Mouse (Mus musculus) neural tube, embryonic 13.5 days (tissue): ENCODE measurements around the gene Cd28. TPM values are rescaled to one million over a fixed set of nuclear protein-coding genes. Genes with fewer than 3 reads are reported as not detected.

ENCODE experiments used
- ATAC-seq: fragments of 200-750 bp; cut with Nextera tagmentation; 2 replicates; pipeline ENCODE4 v1.8.0; 2017; ENCODE audit warnings: low read depth, mild to moderate bottlenecking, moderate TSS enrichment, moderate library complexity
- H3K27ac ChIP-seq: fragments of 300-500 bp; sonication (generic); replicated peaks from 2 replicates; pipeline ENCODE4 v1.5.1; 2015; ENCODE audit warnings: moderate library complexity, mild to moderate bottlenecking, inconsistent platforms
- H3K27me3 ChIP-seq: fragments of 300-500 bp; sonication (generic); 2 replicates; pipeline ENCODE4 v1.6.1; 2015; ENCODE audit warnings: mild to moderate bottlenecking, inconsistent platforms
- H3K36me3 ChIP-seq: fragments of 300-500 bp; sonication (generic); 2 replicates; pipeline ENCODE4 v1.6.1; 2015; ENCODE audit warnings: mild to moderate bottlenecking, inconsistent platforms
- H3K4me1 ChIP-seq: fragments of 300-500 bp; sonication (generic); replicated peaks from 2 replicates; pipeline ENCODE4 v1.6.1; 2015; ENCODE audit warnings: inconsistent platforms
- H3K4me2 ChIP-seq: fragments of 300-500 bp; sonication (generic); 2 replicates; pipeline ENCODE4 v1.6.1; 2015; ENCODE audit warnings: inconsistent platforms, mild to moderate bottlenecking, moderate library complexity
- H3K4me3 ChIP-seq: fragments of 300-500 bp; sonication (generic); 2 replicates; pipeline ENCODE4 v1.5.1; 2015; ENCODE audit warnings: mild to moderate bottlenecking, inconsistent platforms
- H3K9ac ChIP-seq: fragments of 300-500 bp; sonication (generic); 2 replicates; pipeline ENCODE4 v1.6.1; 2015; ENCODE audit warnings: moderate library complexity, mild to moderate bottlenecking, inconsistent platforms
- H3K9me3 ChIP-seq: fragments of 300-500 bp; sonication (generic); 2 replicates; pipeline ENCODE4 v1.6.1; 2016; ENCODE audit warnings: inconsistent platforms
- WGBS: fragments of 180-500 bp; shearing (Covaris S2); methylation state at CpG from one replicate; pipeline ENCODE4 v1.1.7; 2015; 5-methylcytosine and 5-hydroxymethylcytosine counted together
- polyA plus RNA-seq: library from polyadenylated mRNA; unstranded; fragments of >200 nt; fragmentation: Nextera tagmentation; extraction: Ambion mirVana; gene quantifications from 2 replicates; pipeline ENCODE4 v1.2.1, GENCODE M21; 2015

The Cd28 gene
- polyA plus RNA-seq, 1 experiment from 2014 or later, result 0.24 TPM

DNA sequence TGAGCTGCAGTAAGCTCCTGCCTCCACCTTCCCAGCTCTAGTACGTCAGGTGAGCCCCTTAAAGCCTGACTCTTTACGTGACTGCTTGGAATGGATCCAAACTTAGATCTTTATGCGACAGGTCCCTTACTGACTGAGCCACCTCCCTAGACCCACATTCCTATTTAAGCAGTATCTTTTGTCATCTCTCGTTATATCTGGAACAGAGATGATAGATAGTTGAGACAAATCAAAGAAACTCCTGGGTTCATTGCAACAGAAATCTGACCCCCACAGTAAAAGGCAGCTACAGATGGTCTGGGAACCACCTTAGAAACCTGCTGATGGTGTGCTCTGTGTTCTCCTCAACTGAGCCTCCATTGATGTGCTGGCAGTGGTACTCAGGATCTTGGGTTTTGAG, 59.6 kb downstream of the Cd28 start:
- no peaks in the 10 kb centered on the region for H3K36me3 ChIP-seq
- no peak for ATAC-seq
- H3K4me1 ChIP-seq, result peaks cover 14% of the 10 kb centered on the region
- 90% methylated on average over 4 of the region's 4 CpGs for WGBS
- no peaks in the 10 kb centered on the region for H3K9me3 ChIP-seq
- no peak overlapping the region for H3K9ac ChIP-seq
- H3K27me3 ChIP-seq, result no peaks in the 10 kb centered on the region
- no peak overlapping the region for H3K4me3 ChIP-seq
- no peak overlapping the region for H3K27ac ChIP-seq
- H3K4me2 ChIP-seq, result no peak overlapping the region

DNA sequence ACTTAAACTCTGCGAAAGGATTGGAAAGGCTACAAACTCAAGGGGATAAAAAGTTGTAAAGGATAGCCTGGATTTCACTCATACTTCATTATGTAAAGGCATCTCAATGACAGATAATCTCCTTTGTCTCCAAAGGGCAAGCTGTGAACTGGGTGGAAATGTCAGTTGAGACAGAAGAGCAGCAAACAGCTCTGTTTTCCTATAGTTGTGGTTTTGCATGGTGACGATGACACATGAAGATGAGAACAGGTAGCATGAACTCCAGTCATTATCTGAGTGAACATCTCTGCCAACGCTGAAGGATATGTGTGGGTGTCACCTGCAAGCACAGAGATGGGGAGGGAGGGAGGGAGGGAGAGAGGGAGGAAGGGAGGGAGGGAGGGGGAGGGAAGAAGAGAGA, 60.3 kb downstream of the Cd28 start:
- no peak overlapping the region for H3K27ac ChIP-seq
- no peaks in the 10 kb centered on the region for H3K36me3 ChIP-seq
- no peaks in the 10 kb centered on the region for H3K9me3 ChIP-seq
- WGBS, result 84% methylated on average over 3 of the region's 3 CpGs
- ATAC-seq, result no peak
- no peak overlapping the region for H3K4me3 ChIP-seq
- H3K4me2 ChIP-seq, result no peak overlapping the region
- peaks cover 14% of the 10 kb centered on the region for H3K4me1 ChIP-seq
- H3K27me3 ChIP-seq, result no peaks in the 10 kb centered on the region
- H3K9ac ChIP-seq, result no peak overlapping the region

DNA sequence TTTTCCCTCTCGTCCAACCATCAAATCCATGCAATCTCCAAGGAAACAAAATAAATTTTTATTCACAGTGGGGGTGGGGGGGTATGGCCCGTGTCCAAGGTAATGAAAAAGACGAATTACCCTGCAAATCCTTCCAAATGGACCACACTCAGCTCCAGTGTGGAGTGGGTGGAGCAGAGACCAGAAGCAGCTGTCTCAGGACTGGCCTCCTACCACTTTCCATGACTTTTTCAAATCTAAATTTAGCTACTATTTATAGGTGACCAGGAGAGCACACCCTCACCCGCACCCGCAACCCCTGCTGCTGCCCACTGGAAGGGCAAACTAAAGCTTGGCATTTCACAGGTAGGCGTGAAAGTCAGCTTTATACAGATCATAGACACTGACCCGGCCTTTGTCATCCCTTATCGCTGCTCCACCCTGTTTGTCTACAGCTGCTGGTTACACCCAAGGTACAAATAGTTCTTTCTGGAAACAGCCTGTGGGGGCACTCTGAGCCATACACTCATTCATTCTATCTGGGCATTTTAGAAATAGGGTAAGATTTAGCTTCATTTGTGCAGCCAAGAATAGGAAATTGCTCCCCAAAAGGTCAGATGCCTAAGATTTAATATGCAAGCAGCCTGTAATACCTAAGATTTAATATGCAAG, 62.0 kb downstream of the Cd28 start:
- Histone ChIP-seq H3K9me3 (no peaks in the 10 kb centered on the region), H3K4me1 (peaks cover 14% of the 10 kb centered on the region), H3K4me2 (no peak overlapping the region), H3K4me3 (no peak overlapping the region), H3K27ac (no peak overlapping the region), H3K36me3 (no peaks in the 10 kb centered on the region), H3K27me3 (no peaks in the 10 kb centered on the region), H3K9ac (no peak overlapping the region)
- ATAC-seq, result no peak
- 66% methylated on average over 8 of the region's 8 CpGs for WGBS

DNA sequence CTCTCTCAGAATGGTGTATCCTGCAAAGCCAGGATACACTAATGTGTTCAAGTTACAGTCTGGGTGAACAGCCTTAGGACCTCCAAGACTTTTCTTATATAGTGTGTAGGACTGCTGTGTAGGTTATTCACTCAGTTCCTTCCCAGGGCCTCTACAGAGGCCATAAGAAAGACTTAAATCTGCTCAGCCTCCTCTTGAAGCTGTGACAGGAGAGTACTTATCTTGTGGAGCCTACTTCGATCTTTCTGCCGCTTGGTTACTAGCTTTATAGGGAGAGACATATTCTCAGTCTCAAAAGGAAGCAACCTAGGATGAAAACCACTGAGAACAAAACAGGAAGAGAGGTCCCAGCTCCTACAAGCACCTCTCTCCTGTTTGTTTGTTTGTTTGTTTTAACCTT, 62.6 kb downstream of the Cd28 start:
- Histone ChIP-seq H3K27ac (no peak overlapping the region), H3K9ac (no peak overlapping the region), H3K4me1 (peaks cover 14% of the 10 kb centered on the region), H3K36me3 (no peaks in the 10 kb centered on the region), H3K4me3 (no peak overlapping the region), H3K9me3 (no peaks in the 10 kb centered on the region), H3K27me3 (no peaks in the 10 kb centered on the region), H3K4me2 (no peak overlapping the region)
- WGBS, result 82% methylated on average over 2 of the region's 2 CpGs
- ATAC-seq, result no peak

DNA sequence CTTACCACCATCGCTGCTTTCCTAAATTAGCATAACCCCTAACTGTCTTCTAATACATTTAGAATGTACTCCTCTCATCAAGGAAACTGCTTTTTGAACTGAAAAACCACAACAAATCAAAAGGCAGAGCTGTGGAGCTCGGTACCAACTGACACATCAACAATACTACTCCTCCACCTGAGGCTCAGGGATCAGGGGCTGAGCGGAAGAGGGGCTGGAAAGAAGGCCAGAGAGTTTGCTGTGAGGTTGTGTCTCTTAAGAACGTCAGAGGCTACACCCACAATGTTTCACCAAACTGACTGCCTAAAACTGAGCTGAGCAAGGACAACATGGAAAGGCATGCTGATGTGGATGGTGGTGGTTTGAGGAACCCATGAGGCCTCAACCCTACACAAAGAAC, 65.1 kb downstream of the Cd28 start:
- no peak for ATAC-seq
- Histone ChIP-seq H3K36me3 (no peaks in the 10 kb centered on the region), H3K27me3 (no peaks in the 10 kb centered on the region), H3K27ac (no peak overlapping the region), H3K9me3 (no peaks in the 10 kb centered on the region), H3K4me2 (no peak overlapping the region), H3K4me3 (no peak overlapping the region), H3K9ac (no peak overlapping the region), H3K4me1 (peaks cover 14% of the 10 kb centered on the region)
- WGBS, result 86% methylated on average over 4 of the region's 4 CpGs

DNA sequence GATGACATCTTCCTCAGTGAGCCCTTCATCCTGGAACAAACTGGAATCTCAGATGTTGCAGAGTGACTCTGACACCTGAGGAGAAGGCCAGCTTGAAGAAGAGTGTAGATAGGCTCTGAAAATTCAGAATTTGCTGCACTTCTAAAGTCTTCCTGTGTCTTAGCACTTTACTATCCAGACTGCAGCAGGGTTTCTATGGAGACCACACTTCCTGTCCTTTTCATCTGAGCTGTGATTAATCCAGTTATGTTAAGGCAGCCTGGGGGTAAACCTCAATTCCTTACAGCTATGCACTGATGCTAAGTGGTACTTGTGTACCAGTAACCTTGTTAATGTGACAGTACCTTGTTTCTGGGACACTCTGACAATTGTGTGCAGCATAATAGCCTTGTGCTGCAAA, 77.1 kb downstream of the Cd28 start:
- Histone ChIP-seq H3K27ac (no peak overlapping the region), H3K27me3 (no peaks in the 10 kb centered on the region), H3K4me3 (no peak overlapping the region), H3K4me1 (no peaks in the 10 kb centered on the region), H3K9ac (no peak overlapping the region), H3K36me3 (no peaks in the 10 kb centered on the region), H3K9me3 (no peaks in the 10 kb centered on the region), H3K4me2 (no peak overlapping the region)
- no peak for ATAC-seq

DNA sequence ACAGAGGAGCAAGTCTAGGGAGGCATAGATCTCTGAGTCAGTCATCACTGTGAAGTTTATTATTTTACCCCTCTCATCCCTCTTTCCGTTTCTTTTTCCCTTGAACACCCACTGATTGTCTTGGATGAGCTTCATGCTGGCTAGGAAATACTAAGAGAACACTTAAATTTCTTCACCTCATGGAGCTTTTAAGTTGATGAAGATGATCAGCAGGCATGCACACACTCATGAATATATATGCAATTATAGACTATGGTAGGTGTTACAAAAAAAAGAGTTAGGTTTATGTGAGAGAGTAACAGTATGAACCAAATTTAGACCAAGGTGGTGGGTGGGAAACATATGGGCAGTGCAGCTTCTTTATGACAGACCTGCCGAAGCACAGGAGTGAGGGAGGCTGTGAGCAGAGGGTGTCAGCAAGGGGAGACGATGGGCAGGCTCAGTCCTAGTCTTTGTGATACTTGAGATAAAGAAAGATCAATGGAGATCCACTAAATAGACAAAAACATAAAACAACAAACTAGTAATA, 79.1 kb downstream of the Cd28 start:
- Histone ChIP-seq H3K9ac (no peak overlapping the region), H3K36me3 (no peaks in the 10 kb centered on the region), H3K4me1 (no peaks in the 10 kb centered on the region), H3K9me3 (no peaks in the 10 kb centered on the region), H3K27ac (no peak overlapping the region), H3K4me3 (no peak overlapping the region), H3K27me3 (no peaks in the 10 kb centered on the region), H3K4me2 (no peak overlapping the region)
- WGBS, result 83% methylated on average over 3 of the region's 3 CpGs
- no peak for ATAC-seq

DNA sequence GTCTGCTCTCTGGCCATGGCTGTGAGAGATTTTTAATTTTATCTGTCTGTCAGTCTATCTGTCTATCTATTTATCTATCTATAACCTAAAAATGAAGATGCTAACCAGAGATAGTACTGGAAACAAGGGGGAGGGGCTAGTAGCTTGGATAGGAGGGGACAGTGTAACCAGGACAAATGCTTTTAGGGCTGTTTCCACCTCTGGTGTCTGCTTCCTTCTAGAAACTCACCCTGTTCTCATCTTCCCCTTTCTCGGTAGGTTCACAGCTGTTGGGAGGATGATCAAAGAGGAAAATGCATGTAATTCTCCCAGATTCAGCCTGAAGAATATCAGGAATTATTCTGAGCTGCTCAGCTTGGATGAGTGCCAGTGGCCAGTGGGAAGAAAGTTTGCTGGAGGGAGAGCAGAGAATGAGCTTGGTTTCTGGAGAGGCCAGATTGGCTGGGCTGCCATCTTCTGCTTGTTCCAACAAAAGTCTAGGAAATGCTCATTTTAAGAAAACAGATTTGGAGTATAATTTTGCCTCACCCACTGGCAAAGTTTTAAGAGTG, 83.3 kb downstream of the Cd28 start:
- H3K9me3 ChIP-seq, result no peaks in the 10 kb centered on the region
- WGBS, result 55% methylated on average over 1 of the region's 1 CpGs

DNA sequence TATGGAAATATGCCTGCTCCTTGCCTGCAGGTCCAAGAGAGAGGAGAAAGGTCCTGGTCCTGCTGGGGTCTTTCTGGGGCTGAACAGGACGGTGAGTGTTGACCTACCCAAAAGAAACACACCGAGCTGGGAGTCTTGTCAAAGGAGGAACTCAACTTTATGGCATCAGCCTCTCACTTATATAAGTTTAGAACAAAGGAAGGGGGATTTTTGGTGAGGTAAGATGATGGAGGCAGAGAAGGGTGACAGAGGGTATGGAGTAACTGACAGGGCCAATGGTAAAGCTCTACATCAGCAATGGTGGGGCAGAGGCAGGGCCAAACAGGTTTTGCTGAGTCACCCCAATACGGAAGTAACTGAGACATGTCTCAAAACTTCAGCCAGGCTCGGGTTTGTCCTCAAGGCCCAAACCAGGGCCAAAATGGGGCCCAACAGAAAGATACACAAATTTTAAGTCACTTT, 84.6 kb downstream of the Cd28 start:
- Histone ChIP-seq H3K27ac (no peak overlapping the region), H3K4me1 (no peaks in the 10 kb centered on the region), H3K9me3 (no peaks in the 10 kb centered on the region), H3K4me2 (no peak overlapping the region), H3K9ac (no peak overlapping the region), H3K36me3 (no peaks in the 10 kb centered on the region), H3K4me3 (no peak overlapping the region), H3K27me3 (no peaks in the 10 kb centered on the region)
- ATAC-seq, result no peak
- 87% methylated on average over 4 of the region's 4 CpGs for WGBS

More for the DNA sequence above, 83.3 kb downstream of the Cd28 start:
- Histone ChIP-seq H3K4me2 (no peak overlapping the region), H3K4me3 (no peak overlapping the region), H3K4me1 (no peaks in the 10 kb centered on the region), H3K27ac (no peak overlapping the region), H3K36me3 (no peaks in the 10 kb centered on the region), H3K9ac (no peak overlapping the region), H3K27me3 (no peaks in the 10 kb centered on the region)
- no peak for ATAC-seq

DNA sequence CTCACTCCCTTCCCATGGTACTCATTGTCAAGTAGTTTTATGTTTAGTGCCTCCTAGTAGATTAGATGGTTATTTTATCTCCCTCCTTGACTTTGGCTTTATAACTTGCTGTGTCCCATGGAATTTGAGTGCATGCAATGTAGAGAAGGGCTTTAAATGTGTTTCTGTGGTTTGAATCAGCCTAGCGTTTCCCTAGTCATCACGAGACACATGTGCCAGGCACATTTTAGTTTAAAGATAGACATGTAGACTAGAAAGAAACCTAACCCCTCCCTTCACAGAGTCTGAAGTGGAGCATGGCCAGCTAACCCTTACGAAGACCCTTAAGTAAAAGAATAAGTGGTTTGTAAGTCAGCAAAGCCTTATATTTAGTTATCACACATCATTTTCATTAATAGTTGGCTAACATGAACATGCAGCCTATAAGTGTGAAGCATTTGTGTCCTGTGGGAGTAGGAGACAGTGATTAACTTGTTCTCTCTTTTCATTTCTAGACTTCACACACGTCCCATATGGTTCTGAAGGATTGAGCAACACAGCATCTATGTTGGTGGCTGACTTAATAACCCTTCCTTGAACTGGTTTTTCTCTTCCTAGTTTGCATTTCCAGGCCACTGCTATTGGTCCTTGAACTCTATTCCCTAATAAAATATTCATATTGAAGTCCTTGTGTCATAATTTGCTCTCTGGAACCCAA, 86.7 kb downstream of the Cd28 start:
- no peaks in the 10 kb centered on the region for H3K27me3 ChIP-seq
- H3K9me3 ChIP-seq, result no peaks in the 10 kb centered on the region
- H3K27ac ChIP-seq, result no peak overlapping the region
- 89% methylated on average over 4 of the region's 4 CpGs for WGBS
- no peak overlapping the region for H3K4me3 ChIP-seq
- no peak overlapping the region for H3K9ac ChIP-seq
- H3K4me1 ChIP-seq, result no peaks in the 10 kb centered on the region
- no peak overlapping the region for H3K4me2 ChIP-seq
- no peak for ATAC-seq
- H3K36me3 ChIP-seq, result no peaks in the 10 kb centered on the region

DNA sequence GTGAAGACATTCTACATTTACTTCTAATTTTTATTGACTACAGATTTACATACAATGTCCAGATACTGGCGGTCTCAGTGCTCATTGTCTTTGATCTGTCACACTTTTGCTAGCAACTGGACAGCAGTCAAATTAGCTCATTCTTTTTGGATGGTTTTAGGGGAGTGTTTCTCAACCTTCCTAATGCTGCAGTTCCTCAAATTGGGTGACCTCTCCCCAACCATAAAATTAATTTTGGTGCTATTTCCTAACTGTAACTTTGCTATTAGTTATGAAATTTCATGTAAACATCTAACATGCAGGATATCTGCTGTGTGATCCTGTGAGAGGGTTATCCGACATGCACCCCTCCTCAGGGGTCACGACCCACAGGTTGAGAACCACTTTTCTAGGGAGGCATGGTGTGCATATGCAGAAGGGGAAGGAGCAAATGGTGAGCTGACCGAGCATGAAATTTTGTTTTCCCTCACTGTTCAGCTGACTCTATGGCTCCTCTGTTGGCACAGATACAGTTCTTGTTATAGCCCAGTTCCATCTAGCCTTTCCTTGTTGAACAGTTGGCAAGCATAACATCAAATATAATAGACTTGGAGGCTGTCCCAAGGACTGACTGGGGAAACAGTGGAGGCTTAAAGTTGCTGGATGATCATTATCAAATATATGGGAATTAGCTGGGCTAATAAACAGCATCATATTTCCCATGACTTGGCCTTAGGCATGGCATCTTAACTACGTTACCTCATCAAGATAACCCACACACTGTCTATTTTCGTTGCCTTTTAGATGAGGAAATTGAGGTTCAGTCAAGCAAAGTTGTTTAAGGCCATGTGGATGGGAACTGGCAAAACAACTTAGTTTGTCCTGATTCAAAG, 87.5 kb downstream of the Cd28 start:
- Histone ChIP-seq H3K36me3 (no peaks in the 10 kb centered on the region), H3K27ac (no peak overlapping the region), H3K9me3 (no peaks in the 10 kb centered on the region), H3K27me3 (no peaks in the 10 kb centered on the region), H3K4me2 (no peak overlapping the region), H3K9ac (no peak overlapping the region), H3K4me1 (no peaks in the 10 kb centered on the region), H3K4me3 (no peak overlapping the region)
- no peak for ATAC-seq
- 90% methylated on average over 6 of the region's 6 CpGs for WGBS

DNA sequence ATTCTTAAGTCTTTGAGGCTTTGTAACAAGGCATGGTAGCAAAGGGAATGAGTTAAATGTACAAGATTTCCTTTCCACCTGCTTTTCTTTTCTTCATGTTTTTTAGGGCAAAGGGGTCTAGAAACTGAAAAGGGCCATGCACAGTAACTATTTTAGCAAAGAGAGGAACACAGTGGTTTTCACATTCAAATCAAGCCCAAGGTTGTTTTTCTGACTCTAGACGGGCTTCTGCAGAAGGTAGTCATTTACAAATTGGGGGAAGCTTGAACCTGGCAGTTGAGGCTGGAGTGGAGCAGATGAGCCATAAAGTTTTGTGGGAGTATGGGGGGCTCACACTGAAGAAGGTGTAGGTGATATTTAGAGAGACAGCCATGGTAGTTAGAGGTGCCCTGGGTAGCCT, 88.6 kb downstream of the Cd28 start:
- no peak overlapping the region for H3K27ac ChIP-seq
- H3K4me1 ChIP-seq, result no peaks in the 10 kb centered on the region
- H3K4me2 ChIP-seq, result no peak overlapping the region
- H3K4me3 ChIP-seq, result no peak overlapping the region
- no peaks in the 10 kb centered on the region for H3K27me3 ChIP-seq
- H3K9ac ChIP-seq, result no peak overlapping the region
- WGBS, result 73% methylated on average over 1 of the region's 1 CpGs
- no peaks in the 10 kb centered on the region for H3K36me3 ChIP-seq
- H3K9me3 ChIP-seq, result no peaks in the 10 kb centered on the region
- no peak for ATAC-seq
